Mouse (Mus musculus) forebrain, postnatal 0 days (tissue): ENCODE measurements at regions not wholly inside any gene's neighbourhood (a gene's known extent, or its start where the extent isn't known, plus 50 kb on each side); places are given as distances from the start of the nearest gene placed in this dataset.
"Not testable (repeated sequence)": the region's sequence is repeated elsewhere in the genome, so short reads cannot be mapped to it uniquely, and the experiment has no call there.

ENCODE experiments used
- ATAC-seq: fragments of 200-750 bp; cut with Nextera tagmentation; 2 replicates; pipeline ENCODE4 v1.8.0; 2017; ENCODE audit warnings: mild to moderate bottlenecking, moderate library complexity
- DNase-seq: peaks from one replicate; pipeline ENCODE4 v3.0.0-alpha.2; 2015
- H3K27ac ChIP-seq: fragments of 300-500 bp; sonication (generic); 2 replicates; pipeline ENCODE4 v1.5.1; 2014; ENCODE audit warnings: low read depth, mild to moderate bottlenecking, antibody characterized with exemption, low read length, moderate library complexity, mixed read lengths
- H3K27me3 ChIP-seq: fragments of 300-500 bp; sonication (generic); 2 replicates; pipeline ENCODE4 v1.6.1; 2014; ENCODE audit warnings: mild to moderate bottlenecking, low read length, mixed read lengths; ENCODE audit not compliant: insufficient read depth
- H3K36me3 ChIP-seq: fragments of 300-500 bp; sonication (generic); 2 replicates; pipeline ENCODE4 v1.6.1; 2014; ENCODE audit warnings: mild to moderate bottlenecking, moderate library complexity; ENCODE audit not compliant: insufficient read depth
- H3K4me1 ChIP-seq: fragments of 300-500 bp; sonication (generic); 2 replicates; pipeline ENCODE4 v1.6.1; 2014; ENCODE audit warnings: antibody characterized with exemption; ENCODE audit not compliant: insufficient read depth
- H3K4me2 ChIP-seq: fragments of 300-500 bp; sonication (generic); 2 replicates; pipeline ENCODE4 v1.6.1; 2014; ENCODE audit warnings: low read depth, mild to moderate bottlenecking, moderate library complexity
- H3K4me3 ChIP-seq: fragments of 300-500 bp; sonication (generic); 2 replicates; pipeline ENCODE4 v1.5.1; 2014; ENCODE audit warnings: low read depth, low read length, mixed read lengths
- H3K9ac ChIP-seq: fragments of 300-500 bp; sonication (generic); 2 replicates; pipeline ENCODE4 v1.6.1; 2014; ENCODE audit warnings: mild to moderate bottlenecking
- H3K9me3 ChIP-seq: fragments of 300-500 bp; sonication (generic); 2 replicates; pipeline ENCODE4 v1.6.1; 2016; ENCODE audit warnings: low read length
- CTCF ChIP-seq: sonication (generic); IDR thresholded peaks from 2 replicates; pipeline ENCODE4 v1.5.1; 2016; ENCODE audit warnings: antibody characterized with exemption, control low read depth, low read depth
- WGBS: fragments of 180-500 bp; shearing (Covaris S2); extraction: QIAGEN DNeasy Blood & Tissue Kit; methylation state at CpG from one replicate; pipeline ENCODE4 v1.1.7; 2014; 5-methylcytosine and 5-hydroxymethylcytosine counted together

- peak; percentile 24 for DNase-seq
- no peak overlapping the region for H3K27ac ChIP-seq
Measured at GRCm38 (mm10) chr17:54753396-54753994, 454.7 kb upstream of the Slc5a7 start.

GRCm38 (mm10) chr17:54752917-54753316 is 454.1 kb upstream of the Slc5a7 start:
- Histone ChIP-seq H3K9ac (no peak overlapping the region), H3K27me3 (no peaks in the 10 kb centered on the region), H3K9me3 (no peaks in the 10 kb centered on the region), H3K27ac (no peak overlapping the region), H3K4me2 (no peak overlapping the region), H3K36me3 (no peaks in the 10 kb centered on the region), H3K4me3 (no peak overlapping the region), H3K4me1 (no peaks in the 10 kb centered on the region)
- ATAC-seq (no peak), DNase-seq (no peak)
- TF ChIP-seq CTCF = no peak

More at GRCm38 (mm10) chr17:54753396-54753994, 454.7 kb upstream of the Slc5a7 start:
- 33% methylated on average over 2 of the region's 2 CpGs for WGBS
- Histone ChIP-seq H3K9me3 (no peaks in the 10 kb centered on the region), H3K36me3 (no peaks in the 10 kb centered on the region), H3K4me1 (no peaks in the 10 kb centered on the region), H3K9ac (no peak overlapping the region), H3K27me3 (no peaks in the 10 kb centered on the region), H3K4me2 (no peak overlapping the region), H3K4me3 (no peak overlapping the region)
- ATAC-seq = peak; percentile 63
- no peak for TF ChIP-seq CTCF

- Histone ChIP-seq H3K27me3 (no peaks in the 10 kb centered on the region), H3K9ac (no peak overlapping the region), H3K4me1 (no peaks in the 10 kb centered on the region), H3K36me3 (no peaks in the 10 kb centered on the region), H3K9me3 (no peaks in the 10 kb centered on the region), H3K4me3 (no peak overlapping the region), H3K4me2 (no peak overlapping the region), H3K27ac (no peak overlapping the region)
- no peak for TF ChIP-seq CTCF
- ATAC-seq (no peak), DNase-seq (no peak)
- WGBS = 66% methylated on average over 3 of the region's 3 CpGs
Measured at GRCm38 (mm10) chr17:54735836-54736235, 437.0 kb upstream of the Slc5a7 start.

- no peak for TF ChIP-seq CTCF
- no peaks in the 10 kb centered on the region for H3K27me3 ChIP-seq
- H3K9ac ChIP-seq = no peak overlapping the region
Measured at GRCm38 (mm10) chr17:54727660-54728059, 428.8 kb upstream of the Slc5a7 start.

GRCm38 (mm10) chr17:54726693-54727092 is 427.9 kb upstream of the Slc5a7 start:
- no peak overlapping the region for H3K4me2 ChIP-seq
- DNase-seq (no peak), ATAC-seq (no peak)
- no peaks in the 10 kb centered on the region for H3K9me3 ChIP-seq
- H3K36me3 ChIP-seq = no peaks in the 10 kb centered on the region
- 90% methylated on average over 2 of the region's 2 CpGs for WGBS
- no peak overlapping the region for H3K27ac ChIP-seq
- no peak overlapping the region for H3K9ac ChIP-seq
- H3K4me1 ChIP-seq = no peaks in the 10 kb centered on the region
- H3K4me3 ChIP-seq = no peak overlapping the region
- no peak for TF ChIP-seq CTCF
- no peaks in the 10 kb centered on the region for H3K27me3 ChIP-seq

More at GRCm38 (mm10) chr17:54727660-54728059, 428.8 kb upstream of the Slc5a7 start:
- Histone ChIP-seq H3K4me3 (no peak overlapping the region), H3K9me3 (no peaks in the 10 kb centered on the region), H3K36me3 (no peaks in the 10 kb centered on the region), H3K4me2 (no peak overlapping the region), H3K4me1 (no peaks in the 10 kb centered on the region), H3K27ac (no peak overlapping the region)
- ATAC-seq (no peak), DNase-seq (no peak)

GRCm38 (mm10) chr17:54713026-54713425 is 414.2 kb upstream of the Slc5a7 start:
- ATAC-seq (no peak), DNase-seq (no peak)
- Histone ChIP-seq H3K36me3 (no peaks in the 10 kb centered on the region), H3K4me2 (no peak overlapping the region), H3K9ac (no peak overlapping the region), H3K27me3 (no peaks in the 10 kb centered on the region), H3K9me3 (no peaks in the 10 kb centered on the region), H3K4me3 (no peak overlapping the region), H3K27ac (no peak overlapping the region), H3K4me1 (no peaks in the 10 kb centered on the region)
- no peak for TF ChIP-seq CTCF
- 81% methylated on average over 1 of the region's 1 CpGs for WGBS

- H3K9me3 ChIP-seq, H3K4me1 ChIP-seq, H3K36me3 ChIP-seq, DNase-seq, H3K4me2 ChIP-seq, H3K4me3 ChIP-seq, ATAC-seq, H3K27ac ChIP-seq, H3K9ac ChIP-seq, H3K27me3 ChIP-seq: not testable (repeated sequence)
Measured at GRCm38 (mm10) chr17:54707811-54708210, 409.0 kb upstream of the Slc5a7 start.
